Mouse (Mus musculus) kidney, adult 11 months (tissue): ENCODE measurements around the gene Aoc1.
"Not testable (repeated sequence)": the region's sequence is repeated elsewhere in the genome, so short reads cannot be mapped to it uniquely, and the experiment has no call there.

ENCODE experiments used
- DNase-seq: peaks from one replicate; pipeline ENCODE4 v3.0.0; 2022

The Aoc1 gene

DNA sequence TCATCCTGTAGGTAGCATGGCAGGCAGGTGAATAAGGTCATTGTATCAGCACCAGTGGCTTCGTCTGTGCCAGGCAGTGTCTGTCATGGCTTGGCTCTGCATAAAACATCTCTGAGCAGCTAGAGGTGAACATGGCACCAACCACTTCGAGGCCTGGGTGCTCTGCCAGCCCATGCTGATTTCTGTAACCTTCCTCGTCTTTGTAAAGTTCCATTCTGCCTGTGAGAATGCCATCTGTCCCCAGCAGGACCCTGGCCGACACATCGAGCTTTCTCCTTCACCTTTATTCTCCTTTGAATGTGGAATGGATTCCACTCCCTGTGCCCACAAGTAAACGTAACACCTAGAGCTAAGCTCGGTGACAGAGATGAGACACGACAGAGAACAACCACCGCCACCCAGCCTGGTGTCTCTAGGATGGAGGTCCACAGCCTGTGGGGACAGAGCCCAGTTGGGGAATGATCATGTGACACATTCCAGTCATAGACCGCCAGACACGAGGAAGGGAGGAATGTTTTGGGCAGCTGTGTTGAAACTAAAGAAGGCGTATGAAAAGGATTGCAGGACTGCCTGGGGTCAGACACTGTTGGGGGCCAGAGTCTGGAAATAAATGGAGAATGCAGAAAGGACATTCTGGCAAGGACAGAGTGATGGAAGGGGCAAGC is 10.9 kb upstream of the Aoc1 start:
- peak; percentile 66 for DNase-seq

DNA sequence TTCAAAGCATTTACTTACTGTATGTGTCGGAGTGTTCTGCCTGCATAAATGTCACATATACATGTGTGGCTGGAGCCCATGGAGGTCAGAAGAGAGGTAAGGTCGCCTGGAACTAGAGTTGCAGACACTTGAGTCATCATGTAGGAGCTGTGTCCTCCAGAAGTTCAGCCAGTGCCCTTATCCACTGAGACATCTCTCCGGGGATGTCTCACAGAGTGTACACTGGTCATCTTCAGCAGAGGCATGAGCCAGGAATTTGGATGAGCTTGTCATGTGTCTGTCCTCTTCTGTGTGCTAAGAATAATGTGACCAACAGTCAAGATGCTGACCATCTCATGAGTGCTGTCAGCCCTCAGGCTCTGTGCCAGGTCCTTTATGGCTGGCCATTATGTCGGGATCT is 9.9 kb upstream of the Aoc1 start:
- DNase-seq = peak; percentile 11

DNA sequence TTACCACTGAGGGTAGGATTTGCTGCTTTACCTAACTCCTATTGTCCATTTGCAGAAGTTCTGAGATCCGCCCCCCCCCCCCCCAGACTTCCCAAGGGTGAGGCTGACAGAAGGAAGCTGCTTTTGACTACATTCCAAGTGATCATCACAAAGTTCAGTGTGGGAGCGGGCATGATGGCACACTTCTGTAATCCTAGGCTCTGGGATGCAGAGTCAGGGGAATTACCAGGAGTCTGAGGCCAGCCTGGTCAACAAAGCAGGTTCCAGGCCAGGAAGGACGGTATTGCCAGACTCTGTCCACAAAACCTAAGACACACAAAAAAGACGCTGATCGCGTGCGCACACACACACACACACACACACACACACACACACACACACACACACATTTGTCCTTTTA is 9.2 kb upstream of the Aoc1 start:
- peak; percentile 64 for DNase-seq

DNA sequence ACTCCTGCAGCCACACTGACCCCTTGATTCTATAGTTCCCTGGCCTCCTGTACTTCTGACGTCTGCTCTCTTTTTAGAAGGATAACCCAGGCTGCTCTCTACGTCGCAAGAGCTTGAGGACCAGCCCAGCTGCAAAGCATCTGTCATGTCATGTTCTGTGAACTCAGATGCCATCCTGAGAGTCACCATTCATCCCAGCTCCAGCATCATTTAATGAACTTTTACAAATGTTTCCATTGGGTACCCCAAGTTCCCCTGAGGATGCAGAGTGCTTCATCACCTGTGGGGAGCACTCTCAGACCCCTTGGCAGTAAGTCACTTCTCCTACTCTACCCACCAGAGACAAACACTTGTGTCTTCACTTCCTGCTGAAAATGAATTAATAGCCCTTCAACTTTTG is 8.5 kb upstream of the Aoc1 start:
- peak; percentile 3 for DNase-seq

DNA sequence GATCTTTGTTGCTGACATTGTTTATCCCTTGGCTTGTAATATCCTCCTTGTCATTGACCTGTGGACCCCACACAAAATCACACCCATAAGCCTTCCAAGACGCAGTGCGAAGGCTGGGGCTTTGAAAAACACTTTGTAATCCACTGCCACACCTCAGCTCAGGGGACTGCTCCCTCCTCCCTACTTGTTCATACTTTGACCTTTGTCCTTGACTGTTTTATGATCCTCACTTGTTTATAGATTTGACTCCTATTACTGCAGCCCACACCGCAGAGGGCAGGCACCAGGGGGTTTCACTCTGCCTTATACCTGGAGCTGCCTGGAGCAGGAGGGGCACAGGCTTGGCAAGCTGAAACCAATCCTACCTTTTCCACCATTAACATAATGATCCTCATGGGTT is 8.0 kb upstream of the Aoc1 start:
- peak; percentile 58 for DNase-seq

DNA sequence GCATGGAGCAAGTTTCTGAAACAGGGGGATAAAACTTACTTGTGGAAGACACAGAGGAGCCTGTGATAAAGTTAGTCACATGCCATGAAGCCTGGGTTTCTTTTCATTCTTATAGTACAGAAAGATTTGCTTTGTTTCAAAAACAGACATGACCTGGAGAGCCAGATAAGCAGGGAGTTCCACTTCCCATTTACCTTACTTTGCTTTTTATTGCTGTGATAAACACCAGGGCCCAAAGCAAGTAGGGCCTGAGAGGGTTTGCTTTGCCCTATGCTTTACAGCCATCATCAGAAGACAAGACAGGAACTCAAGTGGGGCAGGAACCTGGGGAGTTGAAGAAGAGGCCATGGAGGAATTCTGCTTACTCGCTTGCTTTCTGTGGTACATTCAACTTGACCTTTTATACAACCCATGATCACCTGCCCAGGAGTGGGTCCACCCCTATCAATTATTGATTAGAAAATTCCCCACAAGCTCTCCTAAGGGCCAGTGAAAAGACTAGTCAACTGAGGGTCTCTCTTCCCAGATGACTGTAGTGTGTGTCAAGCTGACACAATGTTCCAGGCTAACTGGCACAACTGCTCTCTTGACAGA is 7.4 kb upstream of the Aoc1 start:
- peak; percentile 35 for DNase-seq

DNA sequence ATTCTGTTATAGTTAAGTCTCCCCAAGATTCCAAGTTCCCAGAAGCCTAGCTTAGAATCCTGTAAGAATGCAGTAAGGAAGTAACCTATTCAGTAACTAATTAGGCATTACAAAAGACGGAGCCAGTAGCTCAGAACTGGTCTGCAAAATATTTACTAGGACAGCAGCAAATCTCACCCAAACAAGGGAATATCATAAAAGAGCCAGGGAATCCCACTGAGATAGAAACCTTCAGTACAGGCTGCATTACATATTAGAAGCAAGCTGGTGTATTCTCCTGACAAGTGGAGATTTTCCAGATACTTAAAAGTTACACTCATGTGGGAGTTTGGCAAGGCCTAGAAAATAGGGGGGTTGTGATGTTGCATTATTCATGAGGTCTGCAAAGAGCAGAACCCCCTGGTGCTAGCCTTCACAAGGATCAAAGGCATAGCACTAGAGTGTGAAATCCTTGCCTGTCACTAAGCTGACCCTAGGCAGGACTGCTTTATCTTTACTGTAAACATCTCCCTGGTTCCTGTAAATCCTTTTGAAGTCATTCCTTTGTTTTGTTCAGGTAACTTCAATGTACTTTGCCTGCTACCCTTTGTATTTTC is 6.2 kb upstream of the Aoc1 start:
- peak; percentile 50 for DNase-seq

DNA sequence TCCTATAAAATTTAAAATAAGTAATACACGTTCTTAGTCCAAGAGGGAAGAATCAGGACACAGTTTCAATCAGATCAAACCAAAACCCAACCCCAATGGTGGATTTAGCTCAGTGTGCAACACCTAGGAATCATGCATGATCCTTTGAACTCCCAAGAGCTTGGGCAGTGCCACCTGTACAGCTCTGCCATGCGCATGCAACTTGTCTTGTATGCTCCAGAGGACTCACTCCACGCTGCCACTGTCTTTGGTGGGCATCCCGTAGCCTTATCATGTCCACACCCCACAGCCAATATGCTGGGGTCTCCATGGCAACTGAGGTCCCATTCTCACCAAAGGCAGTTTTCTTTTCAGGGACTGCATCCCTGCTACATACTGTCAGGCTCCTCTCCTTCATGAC is 5.5 kb upstream of the Aoc1 start:
- DNase-seq = peak; percentile 8

DNA sequence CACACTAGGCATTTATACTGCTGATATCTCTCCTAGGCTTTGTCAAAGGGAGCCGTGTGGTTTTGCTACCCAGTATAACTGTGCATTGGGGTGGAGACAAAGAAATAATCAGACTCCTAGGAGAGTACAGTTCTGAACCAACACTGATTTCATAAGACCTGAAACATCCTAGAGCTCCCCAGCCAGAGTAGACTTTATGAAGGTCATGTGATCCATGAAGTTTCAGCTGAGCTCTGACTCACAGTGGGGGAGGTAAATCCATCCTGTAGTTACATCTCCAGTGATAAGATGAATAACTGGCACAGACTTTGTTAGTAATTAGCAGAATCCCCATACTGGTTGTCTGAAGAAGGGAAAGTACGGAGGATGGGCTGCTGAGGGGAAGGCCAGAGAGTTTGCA is 2.9 kb upstream of the Aoc1 start:
- DNase-seq = peak; percentile 2

DNA sequence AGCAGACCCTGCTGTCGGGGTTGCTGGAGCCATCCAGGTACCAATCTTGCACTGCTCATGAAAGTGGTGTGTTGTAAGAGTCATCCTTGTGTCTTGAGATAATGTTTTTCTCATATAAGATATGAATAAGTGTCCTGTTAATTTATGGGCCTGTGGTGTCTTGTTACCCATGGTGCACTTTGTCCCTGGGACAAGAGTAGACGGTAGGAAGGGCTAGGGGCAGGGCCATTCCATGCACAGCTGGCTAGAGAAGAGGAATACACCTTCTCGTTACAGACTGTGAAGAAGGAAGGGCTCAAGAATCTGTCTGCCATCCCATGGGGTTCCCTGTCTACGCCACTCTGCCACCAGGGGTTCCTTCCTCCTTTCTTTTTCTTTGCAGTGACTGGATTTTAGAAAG is 1.9 kb downstream of the Aoc1 start:
- DNase-seq = peak; percentile 4

DNA sequence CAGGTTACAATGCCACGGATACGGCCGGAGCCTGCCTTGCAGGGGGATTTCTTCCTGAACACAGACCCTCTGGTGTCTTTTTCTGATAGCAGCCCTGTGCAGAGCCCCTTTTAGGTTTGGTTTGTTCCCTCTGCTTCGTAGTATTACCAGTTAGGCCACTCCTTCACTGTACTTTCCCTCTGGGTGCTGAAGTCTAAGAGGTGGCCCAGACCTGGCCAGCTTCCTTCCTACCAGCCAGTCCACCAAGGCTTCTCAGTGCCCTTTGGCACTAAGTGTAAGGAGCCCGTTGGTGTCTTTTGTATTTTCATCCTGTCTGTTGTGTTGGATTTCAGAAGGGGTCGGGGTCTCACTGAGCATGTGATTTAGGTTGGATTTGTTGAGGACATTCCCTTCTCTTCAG is 2.8 kb downstream of the Aoc1 start:
- DNase-seq = peak; percentile 36

DNA sequence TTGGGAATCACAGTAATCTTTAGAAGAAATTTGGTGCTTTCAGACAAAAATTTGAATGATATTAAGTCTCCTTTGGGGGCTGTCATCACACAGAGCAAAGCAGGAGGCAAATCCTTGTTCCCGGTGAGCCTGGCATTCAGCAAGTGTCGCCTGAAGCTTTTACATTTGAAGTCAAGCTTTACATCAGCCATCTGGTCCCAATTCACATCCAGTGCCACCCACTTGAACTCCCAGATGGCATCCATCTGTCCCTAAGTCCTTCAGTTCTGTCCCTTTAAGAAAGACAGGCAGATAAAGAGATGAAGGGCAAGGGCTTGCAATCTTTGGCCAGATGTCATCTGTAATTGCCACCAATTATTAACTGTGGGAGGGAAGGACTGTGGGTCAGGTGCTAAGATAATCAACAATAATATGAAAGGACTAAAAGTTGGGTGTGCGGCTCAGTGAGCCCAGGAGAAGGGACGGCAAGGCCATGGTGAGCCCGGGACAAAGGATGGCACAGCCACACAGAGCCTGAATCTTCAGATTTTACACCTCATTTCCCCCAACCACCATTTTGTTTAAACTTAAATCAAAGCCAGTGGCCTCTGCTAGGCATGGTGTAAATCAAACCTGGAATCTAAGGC is 3.9 kb downstream of the Aoc1 start:
- peak; percentile 21 for DNase-seq

DNA sequence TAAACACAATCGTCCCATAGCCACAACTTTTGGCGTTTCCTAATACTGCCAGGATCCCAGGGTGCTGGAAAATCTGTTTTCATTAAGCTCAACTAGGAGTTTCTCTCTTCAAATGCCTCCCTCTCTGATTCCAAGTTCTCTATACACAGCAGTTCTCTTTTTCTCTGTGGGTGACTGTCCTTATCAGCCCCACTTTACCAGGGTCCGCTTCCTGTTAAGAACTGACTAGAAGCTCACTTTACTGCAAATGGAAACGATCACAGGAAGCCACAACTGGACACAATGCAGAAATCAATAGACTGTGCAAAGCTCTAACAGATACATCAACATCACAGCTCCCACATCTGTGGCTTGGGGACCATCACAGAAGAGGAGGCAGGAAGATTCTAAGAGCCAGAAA is 21.5 kb downstream of the Aoc1 start:
- no peak for DNase-seq

DNA sequence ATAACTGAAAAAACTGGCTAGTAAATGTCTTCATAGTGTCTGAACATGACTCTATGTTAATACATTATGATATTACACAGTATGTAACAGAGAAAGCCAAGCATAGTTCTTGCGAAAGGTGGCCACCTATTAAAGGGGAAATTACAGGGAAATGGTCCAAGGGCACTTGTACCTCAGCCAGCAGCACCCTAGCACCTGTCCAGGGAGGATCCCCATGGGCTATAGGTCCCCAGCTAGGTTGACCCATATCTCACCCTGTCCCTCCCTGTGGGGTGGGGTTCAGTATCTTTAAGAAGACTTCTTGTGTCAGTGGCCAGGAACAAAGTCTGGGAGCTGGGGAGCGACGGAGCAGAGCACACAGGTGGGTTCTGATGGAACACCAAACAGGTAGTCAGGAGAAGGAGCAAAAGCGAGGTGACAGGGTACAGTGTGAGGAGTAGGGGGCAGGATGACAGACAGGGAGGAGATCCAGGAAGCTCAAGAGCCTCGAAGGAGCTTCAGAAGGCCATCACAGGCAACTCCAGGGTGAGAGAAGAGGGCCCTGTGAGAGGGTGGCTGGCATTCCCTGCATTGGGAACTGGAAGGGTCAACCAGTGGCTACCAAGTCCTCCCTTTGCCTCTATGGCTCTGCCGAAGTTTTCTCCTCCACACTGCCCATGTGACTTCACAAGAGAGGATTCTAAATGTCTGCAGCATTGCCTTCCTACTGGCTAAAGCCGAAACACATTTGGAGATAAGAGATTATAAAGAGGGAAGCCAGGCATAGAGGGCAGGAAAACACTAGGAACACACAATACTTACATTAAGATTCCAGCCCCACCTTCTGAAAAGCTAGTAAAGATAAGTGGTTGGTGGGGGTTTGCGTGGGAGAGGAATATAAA is 22.5 kb downstream of the Aoc1 start:
- DNase-seq = no peak

DNA sequence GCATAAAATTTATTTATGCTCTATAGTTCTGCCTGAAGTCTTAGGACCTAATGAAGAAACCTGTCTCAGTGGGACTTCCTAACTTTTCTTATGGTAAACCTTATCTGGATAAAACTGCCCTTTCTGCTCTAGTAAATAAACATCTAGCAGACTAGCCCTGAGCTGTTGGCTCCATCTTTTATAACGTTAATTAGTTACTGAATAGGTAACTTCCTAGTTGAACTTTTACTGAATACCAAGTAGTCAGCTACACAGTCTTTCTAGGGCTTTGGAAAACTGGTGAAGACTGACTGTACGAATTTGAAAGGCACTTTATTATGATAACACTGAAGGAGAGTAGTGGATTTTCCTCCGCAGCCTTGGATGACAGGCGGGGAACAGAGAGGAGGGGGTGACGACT is 23.2 kb downstream of the Aoc1 start:
- peak; percentile 42 for DNase-seq

DNA sequence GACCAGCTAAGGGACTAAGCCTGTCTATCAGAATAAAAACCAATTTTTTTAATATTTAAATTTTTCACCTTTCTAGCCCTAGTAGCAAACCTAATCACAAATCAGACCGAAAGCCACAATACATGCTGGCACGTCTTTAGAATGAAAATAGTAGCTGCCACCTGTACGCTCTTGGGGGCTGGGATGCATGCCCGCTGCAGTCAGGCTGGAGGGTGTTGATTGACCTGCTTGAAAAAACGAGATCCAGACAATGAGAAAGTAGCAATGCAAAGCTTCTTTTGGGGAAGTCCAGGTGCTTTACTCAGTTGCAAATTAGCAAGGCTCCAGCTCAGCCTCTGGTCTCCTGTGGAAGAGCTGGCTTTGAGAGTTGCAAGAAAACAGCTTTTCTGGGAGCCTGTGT is 24.3 kb downstream of the Aoc1 start:
- DNase-seq = no peak

DNA sequence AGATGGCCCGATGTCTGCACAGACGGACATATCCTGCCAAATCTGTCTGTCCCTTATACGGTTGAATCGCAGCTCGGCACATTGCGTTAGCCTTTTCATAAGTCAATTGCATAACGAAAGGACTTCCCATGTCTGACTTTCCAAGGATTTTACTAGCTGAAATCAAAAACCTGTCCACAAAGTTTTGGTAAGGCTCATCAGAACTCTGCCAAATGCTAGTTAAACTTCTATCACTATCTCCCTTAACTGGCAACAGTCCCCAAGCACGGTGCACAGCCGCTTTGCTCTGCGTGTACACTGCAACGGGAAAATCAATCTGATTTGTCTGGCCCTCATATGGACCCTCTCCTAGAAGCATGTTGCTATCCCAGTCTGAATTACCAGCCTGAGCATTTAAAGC is 28.6 kb downstream of the Aoc1 start:
- not testable (repeated sequence) for DNase-seq

DNA sequence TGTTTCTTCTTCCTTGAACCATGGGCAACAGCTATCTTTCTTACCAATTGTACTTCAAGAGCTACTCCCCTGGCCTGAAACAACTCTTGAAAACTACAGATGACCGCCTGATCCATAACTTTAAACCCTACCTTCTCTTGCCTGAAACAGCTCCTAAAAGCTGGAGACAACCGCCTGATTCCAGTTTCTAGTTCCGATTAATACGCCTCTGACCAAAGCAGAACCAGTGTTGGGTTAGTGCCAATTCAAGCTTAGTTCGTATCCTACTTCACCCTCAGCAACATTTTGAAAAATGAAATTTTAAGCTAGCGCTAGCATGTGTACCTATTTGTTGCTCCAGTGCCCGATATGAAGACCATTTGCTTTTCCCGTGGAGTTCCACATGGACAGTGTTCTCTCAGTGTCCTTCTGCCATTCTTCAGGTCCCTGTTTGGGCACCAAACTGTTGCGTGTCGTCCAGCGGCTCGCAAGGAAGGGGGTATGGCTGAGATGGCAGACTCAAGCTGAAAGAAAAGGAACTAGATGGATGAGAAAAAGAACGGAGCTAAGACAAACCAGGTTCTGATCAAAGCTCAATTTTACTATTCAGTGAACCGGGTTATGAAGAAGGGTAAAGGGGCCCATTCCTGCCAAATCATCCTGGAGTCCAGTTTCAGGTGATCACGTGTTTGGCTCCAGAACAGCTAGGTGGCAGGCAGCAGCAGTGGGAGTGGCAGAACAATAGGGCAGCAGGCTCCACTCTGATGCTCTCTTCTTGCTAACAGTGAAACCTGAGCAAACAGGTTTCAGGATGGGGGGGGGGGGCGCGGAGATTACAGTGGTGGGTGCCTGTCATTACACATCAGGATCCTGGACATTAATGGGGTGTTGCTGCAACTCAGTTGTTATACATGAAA is 30.1 kb downstream of the Aoc1 start:
- peak; percentile 91 for DNase-seq

DNA sequence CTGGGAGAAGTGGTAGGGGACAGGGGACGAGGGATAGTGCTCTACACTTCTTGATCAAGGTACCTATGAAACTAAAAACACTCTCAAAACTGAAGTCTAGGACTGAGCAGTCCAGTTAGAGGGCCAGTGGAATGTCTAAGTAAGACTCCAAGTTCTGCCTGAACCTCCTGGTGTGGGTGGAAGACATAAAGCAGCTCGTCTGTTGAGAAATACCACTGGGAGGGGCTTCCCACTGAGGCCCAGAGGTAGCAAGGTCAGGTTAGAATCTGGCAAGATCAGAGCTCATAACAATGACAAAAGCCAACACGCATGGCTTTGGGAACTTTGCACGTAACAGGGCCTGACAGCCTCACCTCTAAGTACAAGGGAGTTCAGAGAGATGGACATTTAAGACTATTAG is 30.7 kb downstream of the Aoc1 start:
- peak; percentile 20 for DNase-seq

DNA sequence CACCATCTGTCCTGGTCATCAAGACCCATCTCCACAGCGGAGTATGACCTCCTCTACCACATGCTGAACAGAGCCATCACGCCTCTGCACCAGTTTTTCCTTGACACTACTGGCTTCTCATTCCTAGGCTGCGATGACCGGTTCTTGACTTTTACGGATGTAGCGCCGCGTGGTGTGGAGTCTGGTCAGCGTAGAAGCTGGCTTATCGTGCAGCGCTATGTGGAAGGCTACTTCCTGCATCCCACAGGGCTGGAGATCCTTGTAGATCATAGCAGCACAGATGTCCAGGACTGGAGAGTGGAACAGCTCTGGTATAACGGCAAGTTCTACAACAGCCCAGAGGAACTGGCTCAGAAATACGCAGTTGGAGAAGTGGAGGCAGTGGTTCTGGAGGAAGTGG is 32.9 kb downstream of the Aoc1 start:
- no peak for DNase-seq

DNA sequence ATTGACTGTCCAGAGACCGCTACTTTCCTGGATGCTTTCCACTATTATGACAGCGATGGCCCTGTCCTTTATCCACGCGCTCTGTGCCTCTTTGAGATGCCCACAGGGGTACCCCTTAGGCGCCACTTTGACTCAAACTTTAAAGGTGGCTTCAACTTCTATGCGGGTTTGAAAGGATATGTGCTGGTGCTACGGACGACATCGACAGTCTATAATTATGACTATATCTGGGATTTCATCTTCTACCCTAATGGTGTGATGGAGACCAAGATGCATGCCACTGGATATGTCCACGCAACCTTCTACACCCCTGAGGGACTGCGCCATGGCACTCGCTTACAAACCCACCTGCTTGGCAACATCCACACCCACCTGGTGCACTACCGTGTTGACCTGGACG is 33.7 kb downstream of the Aoc1 start:
- DNase-seq = no peak

DNA sequence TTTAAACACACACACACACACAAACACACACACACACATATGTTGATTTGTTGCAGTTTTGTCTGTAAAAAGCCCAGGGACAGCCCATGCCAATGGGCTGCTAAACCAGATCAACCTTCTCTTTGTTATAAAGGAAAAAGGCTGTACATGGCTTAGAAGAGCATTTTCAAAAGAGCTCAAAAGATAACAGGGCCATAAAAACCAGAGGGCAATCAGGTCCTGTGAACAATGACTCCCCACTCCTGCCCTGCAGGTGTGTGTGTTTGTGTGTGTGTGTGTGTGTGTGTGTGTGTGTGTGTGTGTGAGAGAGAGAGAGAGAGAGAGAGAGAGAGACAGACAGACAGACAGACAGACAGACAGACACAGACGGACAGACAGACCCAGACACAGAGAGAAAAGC is 36.5 kb downstream of the Aoc1 start:
- no peak for DNase-seq
